Mouse (Mus musculus) neural tube, embryonic 10.5 days (tissue): ENCODE results near the gene Zfpm1.
A peak's percentile ranks its signal among the peaks of the same experiment; 100 is the strongest.

Source experiments
- DNase-seq: peaks from one replicate; pipeline ENCODE4 v3.0.0-alpha.2; 2017; ENCODE audit warnings: low spot score; ENCODE audit errors: extremely low spot score

Zfpm1 gene

DNA sequence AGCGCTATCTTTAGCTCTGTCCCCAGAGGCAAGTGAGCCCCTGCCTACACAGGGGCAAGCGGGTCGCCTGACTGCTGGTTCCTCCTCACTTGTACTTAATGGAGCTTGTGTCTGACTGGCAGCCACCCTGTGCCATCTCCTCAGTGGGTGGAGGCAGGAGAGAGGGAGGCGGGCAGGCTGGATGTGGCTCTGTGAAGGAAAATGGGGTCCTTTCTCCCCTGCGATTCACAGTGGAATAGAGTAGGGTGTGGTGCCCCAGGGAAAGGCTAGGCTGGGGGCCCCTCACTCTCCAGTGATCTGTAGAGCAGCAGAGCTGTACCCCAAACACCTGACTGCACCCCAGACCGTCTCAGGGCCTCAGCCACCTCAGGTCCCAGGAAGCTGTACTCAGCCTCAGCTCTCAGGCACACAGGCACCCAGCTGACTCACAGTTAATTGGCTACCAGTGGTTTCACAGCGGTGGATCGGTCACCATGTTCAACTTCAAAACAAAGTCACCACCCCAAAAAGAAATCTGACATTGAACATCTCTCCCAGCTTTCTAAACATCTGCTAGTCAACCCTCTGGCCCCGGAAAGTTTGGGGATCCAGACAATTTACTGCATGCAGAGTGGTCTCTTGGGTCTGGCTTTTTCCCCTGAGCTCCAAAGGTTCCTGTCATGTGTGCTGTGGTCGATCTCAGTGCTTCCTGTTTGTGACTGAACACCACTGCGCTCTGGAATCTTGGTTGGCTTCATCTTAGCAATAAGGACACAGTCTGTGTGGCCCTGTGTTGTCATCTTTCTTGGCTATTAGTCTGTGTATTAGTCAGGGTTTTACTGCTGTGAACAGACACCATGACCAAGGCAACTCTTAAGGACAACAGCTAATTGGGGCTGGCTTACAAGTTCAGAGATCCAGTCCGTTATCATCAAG, 63.5 kb downstream of the Zfpm1 start:
- DNase-seq = no peak

DNA sequence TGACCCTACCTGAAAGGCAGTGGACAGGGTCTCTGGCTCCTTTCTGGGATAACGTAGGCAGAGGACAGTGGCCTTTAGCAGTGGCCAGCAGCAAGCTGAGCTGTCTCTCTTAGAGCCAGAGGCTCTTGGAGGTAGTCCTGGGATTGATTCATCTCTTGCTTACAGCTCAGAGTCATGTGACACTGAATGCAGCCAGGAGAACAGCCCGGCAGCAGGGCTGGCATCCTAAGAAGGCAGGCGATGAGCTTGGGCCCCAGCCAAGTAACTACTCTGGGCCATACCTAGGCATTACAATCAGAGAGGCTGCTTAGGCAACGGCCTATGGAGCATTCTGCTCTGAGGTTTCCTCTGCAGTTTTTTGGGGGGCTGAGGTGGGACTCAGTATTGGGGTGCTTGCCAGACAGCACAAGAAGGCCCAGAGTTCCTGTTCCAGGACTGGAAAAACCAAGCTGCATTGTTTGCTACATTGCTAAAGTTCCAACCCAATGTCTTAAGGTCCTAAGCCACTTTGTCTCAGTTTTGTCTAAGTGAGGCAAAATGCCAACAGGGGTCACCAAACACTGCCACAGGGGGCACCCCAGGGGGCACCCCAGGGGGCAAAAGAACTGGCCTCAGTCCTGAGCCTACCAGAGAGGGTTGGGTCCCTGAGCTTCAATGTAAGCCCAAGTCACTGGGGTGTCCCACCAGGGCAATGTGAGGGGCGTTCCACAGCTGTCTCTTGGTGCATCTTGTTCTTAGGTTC, 66.0 kb downstream of the Zfpm1 start:
- DNase-seq = no peak

DNA sequence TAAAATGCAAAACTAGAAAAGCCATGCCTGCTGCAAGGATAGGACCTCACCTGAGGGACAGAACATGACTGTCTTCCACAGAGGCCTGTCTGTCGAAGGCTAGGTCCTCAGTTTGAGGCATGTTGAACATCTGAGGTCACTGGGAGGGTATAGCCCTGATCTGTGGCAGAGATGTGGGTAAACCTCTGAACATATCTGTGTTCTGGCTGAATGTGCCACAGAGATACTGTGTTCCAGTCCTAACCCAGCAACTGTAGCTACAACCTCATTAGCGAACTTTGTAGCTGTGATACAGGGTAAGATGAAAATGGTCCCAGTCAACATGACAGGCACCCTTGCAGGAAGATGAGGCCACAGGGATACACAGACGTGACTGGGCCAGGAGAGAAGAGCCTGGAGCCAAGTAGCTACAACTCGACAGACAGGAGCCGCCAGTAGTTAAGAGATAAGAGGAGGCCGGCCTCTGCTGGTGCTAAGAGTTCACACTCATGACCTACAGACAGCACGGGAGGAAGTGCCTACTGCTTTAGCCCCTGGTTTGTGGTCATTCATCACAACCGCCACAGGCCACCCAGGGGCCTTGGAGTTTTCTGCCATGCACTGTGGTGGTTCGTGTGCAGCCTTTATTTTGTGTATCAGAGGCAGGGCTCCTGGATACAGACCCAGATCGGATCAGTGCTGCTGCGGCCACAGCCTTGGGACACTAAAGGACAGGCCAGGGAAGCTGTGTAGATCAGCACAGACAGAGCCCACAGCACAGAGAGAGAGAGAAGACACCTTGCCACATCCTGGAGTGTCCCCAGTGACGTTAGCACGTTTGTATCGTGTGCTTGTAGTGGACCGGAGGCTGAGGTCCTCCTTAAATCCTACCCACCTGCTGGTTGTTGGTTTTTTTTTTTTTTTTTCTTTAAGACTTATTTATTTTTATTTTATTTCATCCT, 67.7 kb downstream of the Zfpm1 start:
- DNase-seq = no peak

DNA sequence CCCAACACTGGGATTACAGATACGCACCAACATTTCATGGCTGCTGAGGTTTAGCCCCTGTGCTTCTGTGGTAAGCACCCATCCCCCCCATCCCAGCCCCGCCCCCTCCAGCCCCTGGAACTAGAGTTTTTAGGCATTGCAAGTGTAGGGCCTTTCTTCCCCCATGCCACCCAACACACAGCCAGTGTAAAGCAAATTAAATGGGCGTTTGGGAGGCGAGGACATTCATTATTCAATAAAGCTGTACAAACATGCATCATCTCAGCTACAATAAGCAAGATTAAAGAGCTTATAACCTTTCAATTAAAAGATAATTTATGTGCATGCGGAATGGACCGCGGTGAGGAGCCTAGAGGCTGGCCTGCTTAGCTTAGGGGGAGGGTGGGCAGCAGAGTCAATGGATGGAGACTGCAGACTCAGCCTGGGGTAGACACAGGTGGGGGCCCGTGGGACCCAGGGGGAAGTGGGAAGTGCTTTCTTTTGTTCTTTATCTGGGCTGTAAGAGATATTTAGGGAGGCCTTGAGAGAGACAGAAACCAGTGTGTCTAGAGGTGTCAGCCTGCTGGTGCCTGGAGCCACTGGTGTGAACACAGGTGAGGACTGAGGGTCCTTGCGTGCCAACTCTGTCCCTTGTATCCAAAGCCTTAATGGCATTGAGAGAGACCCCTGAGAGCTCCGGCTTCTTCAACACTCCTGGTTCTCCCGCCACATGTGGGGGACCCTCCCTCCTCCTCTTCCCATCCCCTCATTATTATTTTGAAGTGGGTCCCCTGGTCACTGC, 68.6 kb downstream of the Zfpm1 start:
- no peak for DNase-seq

DNA sequence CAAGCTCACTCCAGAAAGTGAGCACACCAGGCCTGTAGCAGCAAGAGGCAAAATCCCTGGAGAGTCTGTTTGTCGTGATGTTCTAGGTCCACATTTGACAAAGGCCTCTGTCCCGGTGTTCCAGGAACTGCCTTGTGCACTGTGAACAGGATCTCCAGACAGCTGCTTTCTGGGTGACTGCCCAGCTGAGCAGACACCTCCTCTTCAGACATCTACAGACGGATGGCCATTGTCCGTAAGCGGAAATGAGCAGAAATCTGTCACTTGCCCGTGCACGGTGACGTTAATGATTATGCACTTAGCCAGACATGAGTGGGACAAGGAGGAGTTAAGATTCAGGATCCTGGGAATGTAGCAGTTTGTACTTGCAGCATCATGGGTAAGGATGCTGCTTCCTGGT, 72.2 kb downstream of the Zfpm1 start:
- DNase-seq = no peak

DNA sequence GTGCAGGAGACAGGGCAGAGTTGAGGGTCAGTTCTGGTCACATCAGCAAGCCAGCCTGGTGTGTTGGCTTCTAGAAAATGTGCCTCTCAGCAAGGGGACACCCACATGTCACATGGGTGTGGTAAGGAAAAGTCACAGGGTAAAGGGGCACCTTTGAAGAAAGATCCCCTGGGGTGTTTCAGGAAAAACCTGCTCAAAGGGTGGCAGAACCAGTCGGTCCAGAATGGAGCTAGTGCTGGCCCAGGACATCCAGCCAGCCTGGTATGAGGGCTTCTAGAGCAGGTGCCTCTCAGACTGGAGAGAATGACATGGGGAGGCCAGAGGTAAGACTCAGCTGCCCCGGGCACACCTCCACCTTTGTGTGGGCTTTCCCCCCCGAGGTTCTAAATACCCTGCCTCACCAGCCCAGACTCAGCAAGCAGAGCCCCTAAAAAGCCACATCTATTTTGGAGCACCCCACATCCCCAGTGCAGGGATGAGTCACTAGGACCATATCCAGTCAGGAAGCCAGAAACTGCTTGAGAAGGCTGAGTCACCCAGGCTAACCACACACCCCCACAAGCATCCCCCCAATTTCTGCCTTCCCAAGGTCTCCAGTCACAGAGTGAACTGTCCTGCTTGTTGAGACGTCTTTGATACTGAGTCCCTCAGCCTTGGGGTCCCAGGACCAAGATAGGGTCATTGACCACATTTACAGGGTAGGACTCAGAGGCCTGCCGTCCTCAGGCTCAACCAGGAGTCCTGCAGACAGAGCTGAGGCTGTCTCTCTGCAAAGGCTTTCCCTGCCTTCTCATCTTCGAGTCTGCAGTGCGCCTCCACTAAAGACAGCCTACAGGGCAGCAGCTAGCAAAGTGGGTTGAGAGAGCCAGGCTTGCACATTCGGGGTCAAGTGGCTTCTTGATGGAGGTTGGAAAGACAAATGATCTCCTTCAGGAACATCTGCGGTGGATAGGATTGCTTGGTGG, 74.0 kb downstream of the Zfpm1 start:
- DNase-seq = no peak

DNA sequence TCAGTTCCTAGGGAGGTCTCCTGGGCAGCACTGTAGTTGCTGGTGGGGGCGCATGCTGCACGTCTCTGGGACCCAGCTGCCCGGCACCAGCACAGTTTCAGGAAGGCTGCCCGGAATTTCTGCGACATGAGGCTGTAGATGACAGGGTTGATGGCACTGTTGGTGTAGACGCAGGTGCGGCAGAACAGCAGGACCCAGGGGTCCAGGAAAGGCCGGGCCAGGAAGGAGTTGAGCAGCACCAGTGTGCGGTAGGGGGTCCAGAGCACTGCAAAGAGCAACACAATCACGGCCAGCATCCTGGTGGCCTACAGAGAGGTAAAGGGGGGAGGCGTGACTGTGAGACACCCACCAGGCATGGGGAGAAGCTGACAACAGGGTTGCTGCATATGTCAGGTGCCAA, 75.3 kb downstream of the Zfpm1 start:
- DNase-seq = no peak

DNA sequence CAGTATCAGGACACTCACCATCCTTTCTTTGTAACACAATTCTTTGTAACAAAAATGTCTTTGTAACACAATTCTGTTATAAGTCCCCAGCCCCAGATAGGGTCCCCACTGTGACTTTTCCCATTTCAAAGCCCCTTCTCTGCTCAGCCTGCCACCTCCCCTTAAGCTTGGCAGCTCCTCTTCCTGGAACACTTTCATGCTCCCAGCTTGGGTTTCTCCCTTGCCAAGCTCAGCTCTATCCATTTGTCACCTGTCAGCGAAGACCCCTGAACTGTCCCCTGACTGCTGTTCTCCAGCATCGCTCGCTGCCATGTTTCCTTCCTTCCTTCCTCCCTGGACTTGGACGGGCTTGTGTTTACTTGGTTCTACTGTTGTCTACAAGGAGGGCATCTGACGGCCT, 75.7 kb downstream of the Zfpm1 start:
- DNase-seq = no peak

DNA sequence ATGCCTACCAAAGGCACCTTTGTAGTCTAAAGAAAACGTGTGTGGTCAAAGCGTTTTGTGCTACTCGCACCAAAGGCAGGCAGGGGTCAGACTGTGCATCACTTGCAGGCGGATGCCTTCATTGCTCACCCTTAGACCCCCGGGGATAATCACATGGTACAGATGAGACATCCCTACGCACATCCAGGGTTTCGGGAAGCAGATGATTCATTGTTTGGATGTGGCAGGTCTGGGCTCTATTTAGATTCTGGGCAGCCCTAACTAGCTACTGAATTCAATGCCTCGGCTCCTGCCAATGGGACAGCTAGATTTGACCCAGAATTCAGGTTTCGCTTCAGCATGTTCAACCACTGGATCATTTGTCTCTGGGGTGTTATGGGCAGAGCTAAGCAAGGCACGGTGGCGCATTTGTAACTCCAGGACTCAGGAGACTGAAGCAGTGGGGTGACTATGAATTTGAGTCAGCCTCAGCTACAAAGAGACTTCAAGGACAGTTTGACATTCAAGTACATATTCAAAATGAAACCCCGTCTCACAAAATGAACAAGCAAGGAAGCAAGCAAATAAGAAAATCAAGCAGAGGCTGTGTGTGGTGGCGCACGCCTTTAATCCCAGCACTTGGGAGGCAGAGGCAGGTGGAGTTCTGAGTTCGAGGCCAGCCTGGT, 77.3 kb downstream of the Zfpm1 start:
- DNase-seq = no peak

DNA sequence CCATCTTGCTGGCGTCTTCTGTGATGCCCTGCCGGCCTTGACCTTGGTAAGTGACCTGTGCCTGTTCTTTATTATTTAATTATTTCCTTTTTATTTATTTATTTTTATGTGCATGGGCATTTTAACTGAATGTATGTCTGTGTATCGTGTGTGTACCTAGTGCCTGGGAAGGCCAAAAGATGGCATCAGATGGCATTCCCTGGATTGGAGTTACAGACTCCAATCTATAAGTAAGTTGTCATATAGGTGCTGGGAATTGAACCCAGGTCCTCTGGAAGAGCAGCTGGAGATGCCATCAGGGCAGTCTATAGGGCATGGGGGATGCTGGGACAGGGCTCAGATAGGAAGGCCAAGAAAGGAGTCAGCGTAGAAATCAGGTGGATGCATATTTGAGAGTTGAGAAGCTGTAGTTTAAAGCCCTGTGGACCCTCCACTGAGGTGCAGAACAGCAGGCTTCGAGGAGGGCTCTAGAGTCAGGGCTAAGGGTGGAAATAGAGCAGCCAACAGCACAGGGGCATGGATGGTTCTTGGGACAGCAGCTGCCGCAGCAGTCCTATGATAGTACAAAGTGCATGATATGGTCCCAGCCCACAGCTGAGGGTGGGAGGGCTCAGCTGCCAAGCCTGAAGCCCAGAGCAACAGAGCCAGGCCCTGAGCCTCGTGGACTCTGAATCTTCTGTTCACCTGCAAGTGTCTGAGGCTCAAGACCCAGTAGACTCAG, 78.9 kb downstream of the Zfpm1 start, which contains the start of gene Trhr2:
TSS of gene Trhr2 (minus strand) at position 51 of the 721 bp plus-strand sequence.
- no peak for DNase-seq

DNA sequence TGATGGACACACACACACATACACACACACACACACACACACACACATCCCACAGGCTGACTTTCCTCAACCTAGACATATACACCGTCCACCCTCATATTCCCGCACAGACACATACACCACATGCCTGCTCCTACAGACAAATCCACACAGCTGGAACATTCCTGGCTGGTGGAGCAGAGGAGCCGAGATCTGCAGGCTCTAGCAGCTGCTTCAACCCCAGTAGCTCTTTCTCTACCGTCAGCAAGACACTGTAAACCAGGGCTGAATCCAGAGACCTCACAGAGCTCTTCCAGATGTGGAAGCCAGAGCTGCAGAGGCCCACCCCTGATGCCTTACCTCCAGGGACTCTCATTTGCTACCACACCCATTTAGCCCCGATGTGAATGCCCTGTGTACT, 80.3 kb downstream of the Zfpm1 start:
- no peak for DNase-seq

DNA sequence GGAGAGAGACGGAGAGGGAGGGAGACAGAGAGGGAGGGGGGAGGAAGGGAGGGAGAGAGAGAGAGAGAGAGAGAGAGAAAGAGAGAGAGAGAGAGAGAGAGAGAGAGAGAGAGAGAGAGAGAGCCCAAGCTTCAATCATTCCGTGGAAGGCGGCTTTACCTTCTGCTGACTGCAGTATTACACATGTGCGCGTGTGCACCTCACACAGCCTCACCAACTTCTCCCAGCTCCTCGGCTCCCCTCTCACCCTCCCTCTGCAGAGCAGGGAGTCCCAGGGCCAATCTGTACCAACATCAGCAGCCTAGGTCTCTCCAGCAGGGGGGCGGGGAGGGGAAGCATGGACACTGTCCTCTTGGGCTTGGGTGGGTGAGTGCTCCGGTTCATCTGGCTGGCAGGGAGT, 81.0 kb downstream of the Zfpm1 start:
- no peak for DNase-seq

DNA sequence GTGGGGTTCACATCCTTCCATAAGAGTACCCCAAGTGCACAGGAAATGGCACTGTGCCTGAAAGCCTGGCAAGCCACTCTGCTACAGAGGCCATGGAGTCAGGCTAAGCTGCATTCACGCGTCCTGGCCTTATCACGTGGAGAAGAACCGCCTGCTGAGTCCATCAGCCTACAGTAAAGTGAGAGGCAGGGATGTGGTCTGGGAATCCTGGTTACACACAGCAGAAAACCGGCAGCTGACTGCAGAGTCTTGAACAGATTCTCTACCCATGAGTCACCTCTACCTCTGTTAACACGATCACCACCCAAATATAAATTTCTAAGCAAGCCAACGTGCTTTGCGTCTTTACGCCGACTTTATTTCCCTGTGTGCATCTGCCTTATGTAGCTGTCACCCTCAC, 86.6 kb downstream of the Zfpm1 start:
- DNase-seq = no peak

DNA sequence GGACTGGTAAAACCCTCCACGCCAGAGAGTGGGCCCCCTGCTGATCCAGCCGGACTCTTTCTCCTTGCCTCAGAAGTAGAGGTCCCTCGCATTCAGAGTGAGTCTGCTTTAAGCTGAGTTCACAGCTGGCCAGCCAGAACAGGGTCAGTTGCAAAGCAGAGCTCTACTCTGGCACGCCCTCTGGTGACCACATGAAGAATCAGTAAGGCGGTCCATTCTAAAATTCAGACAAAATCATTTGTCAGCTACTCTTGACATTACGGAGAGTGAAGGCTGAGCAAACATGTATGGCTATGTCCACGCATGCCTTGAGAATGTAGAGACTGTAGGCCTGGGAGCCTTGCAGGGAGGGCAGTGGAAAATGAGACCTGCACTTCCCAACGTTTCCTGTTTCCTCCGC, 87.7 kb downstream of the Zfpm1 start:
- peak; percentile 63 for DNase-seq

DNA sequence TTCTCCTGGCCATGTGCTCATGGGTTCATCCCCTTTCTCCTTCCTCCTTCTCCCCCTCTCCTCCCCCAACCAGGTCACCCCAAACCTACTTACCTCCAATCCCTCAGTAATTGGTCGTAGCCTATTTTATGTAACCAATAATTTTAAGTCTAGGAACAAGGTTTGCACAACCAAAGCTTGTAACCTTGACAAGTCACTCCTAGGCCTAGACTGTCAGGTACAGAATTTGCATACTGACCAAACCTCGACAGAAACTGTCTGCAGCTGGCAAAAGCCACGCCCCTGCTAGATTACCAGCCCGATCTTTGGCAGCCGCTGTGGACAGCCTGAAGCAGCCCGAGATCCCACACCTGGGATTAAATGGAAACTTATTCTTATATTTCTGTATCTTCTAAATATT, 89.8 kb downstream of the Zfpm1 start:
- DNase-seq = no peak

DNA sequence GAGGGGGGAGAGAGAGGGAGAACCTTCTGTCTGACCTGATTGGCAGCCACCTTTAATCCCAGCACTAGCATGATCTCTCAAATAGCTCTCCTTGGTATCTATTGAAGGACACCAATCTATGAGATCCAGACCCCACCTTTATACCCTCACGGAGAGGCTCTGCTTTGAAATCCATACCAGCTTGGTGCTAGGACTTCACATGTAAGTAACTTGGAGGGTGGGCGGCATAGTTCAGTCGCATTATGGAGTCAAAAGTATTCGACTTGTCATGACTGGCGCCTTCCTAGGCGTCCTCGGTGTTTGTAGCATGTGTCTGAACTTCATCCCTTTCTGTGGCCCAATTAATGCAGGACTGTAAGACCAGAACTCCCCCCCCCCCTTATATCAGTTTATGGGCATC, 93.4 kb downstream of the Zfpm1 start:
- no peak for DNase-seq

DNA sequence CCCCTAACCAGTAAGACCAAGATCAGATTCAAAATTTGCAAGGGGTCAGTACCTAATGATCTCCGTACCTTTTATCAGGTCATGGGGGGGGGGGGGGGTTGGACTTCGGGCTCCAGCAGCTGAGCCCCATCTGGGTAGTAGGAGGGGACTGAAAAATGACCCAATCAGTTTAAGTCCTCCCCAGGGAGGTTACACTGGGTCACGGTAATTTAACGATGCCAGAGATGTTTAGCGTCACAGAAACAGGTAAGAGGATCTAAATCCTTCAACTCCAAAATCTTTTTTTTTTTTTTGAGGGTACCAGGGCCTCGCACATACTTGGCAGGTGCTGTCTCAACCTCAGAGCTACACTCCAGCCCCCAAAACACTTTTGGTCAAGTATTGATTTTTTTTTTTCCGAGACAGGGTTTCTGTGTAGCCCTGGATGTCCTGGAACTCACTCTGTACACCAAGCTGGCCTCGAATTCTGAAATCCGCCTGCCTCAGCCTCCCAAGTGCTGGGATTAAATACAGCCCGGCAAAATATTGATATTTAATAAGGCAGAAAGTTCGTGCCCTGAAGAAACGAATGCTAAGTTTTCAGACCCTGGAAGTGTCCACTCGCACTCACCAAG, 93.9 kb downstream of the Zfpm1 start:
- no peak for DNase-seq
